Mouse (Mus musculus) forebrain, embryonic 13.5 days (tissue): Measurements from ENCODE around the gene Ankrd13b. TPM values are rescaled to one million over a fixed set of nuclear protein-coding genes. Genes with fewer than 3 reads are reported as not detected.
"Not testable (repeated sequence)": the region's sequence is repeated elsewhere in the genome, so short reads cannot be mapped to it uniquely, and the experiment has no call there.

Source experiments
- ATAC-seq: fragments of 200-750 bp; cut with Nextera tagmentation; 2 replicates; pipeline ENCODE4 v1.8.0; 2017
- H3K27ac ChIP-seq: fragments of 300-500 bp; sonication (generic); 2 replicates; pipeline ENCODE4 v1.5.1; 2015; ENCODE audit warnings: inconsistent platforms, mild to moderate bottlenecking, moderate library complexity
- H3K27me3 ChIP-seq: fragments of 300-500 bp; sonication (generic); 2 replicates; pipeline ENCODE4 v1.6.1; 2015; ENCODE audit warnings: mild to moderate bottlenecking, inconsistent platforms
- H3K36me3 ChIP-seq: fragments of 300-500 bp; sonication (generic); 2 replicates; pipeline ENCODE4 v1.6.1; 2015; ENCODE audit warnings: mild to moderate bottlenecking, inconsistent platforms; ENCODE audit not compliant: poor library complexity, severe bottlenecking
- H3K4me1 ChIP-seq: fragments of 300-500 bp; sonication (generic); 2 replicates; pipeline ENCODE4 v1.6.1; 2015; ENCODE audit warnings: inconsistent platforms
- H3K4me2 ChIP-seq: fragments of 300-500 bp; sonication (generic); 2 replicates; pipeline ENCODE4 v1.6.1; 2015; ENCODE audit warnings: inconsistent platforms, mild to moderate bottlenecking, moderate library complexity
- H3K4me3 ChIP-seq: fragments of 300-500 bp; sonication (generic); 2 replicates; pipeline ENCODE4 v1.5.1; 2015; ENCODE audit warnings: mild to moderate bottlenecking, inconsistent platforms
- H3K9ac ChIP-seq: fragments of 300-500 bp; sonication (generic); 2 replicates; pipeline ENCODE4 v1.6.1; 2015; ENCODE audit warnings: mild to moderate bottlenecking, inconsistent platforms
- H3K9me3 ChIP-seq: fragments of 300-500 bp; sonication (generic); replicated peaks from 2 replicates; pipeline ENCODE4 v1.6.1; 2016; ENCODE audit warnings: inconsistent platforms
- WGBS: fragments of 180-500 bp; shearing (Covaris S2); methylation state at CpG from one replicate; pipeline ENCODE4 v1.1.7; 2015; 5-methylcytosine and 5-hydroxymethylcytosine counted together
- polyA plus RNA-seq: library from polyadenylated mRNA; unstranded; fragments of >200 nt; fragmentation: Nextera tagmentation; extraction: Ambion mirVana; gene quantifications from 2 replicates; pipeline ENCODE4 v1.2.1, GENCODE M21; 2015

The Ankrd13b gene
- polyA plus RNA-seq: 18.0 and 18.7 TPM in 2 replicates

DNA sequence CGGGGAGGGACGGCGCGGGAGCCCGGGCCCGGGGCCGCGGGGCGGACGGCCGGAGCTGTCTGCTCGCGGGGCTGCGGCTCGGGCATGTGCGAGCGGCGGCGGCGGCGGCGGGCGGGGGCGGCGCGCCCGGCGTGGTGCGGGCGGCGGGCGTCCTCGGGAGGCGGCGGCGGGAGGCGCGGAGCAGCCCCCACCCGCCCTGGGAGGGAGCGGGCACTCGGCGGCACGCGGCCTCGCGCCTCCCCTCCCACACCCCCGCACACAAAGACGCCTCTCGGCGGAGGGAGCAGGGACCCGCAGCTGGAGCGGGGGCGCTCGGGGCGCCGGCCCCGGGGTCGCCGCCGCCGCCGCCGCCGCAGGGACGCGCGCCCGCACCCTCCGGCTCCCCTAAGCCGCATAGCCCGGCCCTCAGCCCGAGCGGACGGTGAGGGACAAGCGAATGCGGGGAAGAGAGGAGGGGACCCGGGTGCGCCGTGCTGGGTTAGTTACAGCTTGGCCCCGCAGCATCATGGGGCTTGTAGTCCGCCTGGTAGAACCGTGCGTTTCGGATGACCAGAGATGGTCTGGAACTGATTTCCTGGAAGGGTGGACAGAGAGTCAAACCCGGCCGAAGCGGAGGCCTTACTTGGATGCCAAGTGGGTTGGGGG, at the start of gene Ankrd13b:
TSS of gene Ankrd13b (minus strand) at position 88 of the 645 bp plus-strand sequence.
- Histone ChIP-seq H3K4me1 (peaks cover 82% of the 10 kb centered on the region), H3K27ac (peak within 1 kb of the TSS; percentile 92), H3K36me3 (no peaks in the 10 kb centered on the region), H3K9ac (peak within 1 kb of the TSS; percentile 98), H3K27me3 (no peaks in the 10 kb centered on the region), H3K9me3 (no peaks in the 10 kb centered on the region), H3K4me2 (peak within 1 kb of the TSS; percentile 99), H3K4me3 (peak within 1 kb of the TSS; percentile 96)
- ATAC-seq: peak; percentile 67
- under 1% methylated on average over 41 of the region's 87 CpGs for WGBS

DNA sequence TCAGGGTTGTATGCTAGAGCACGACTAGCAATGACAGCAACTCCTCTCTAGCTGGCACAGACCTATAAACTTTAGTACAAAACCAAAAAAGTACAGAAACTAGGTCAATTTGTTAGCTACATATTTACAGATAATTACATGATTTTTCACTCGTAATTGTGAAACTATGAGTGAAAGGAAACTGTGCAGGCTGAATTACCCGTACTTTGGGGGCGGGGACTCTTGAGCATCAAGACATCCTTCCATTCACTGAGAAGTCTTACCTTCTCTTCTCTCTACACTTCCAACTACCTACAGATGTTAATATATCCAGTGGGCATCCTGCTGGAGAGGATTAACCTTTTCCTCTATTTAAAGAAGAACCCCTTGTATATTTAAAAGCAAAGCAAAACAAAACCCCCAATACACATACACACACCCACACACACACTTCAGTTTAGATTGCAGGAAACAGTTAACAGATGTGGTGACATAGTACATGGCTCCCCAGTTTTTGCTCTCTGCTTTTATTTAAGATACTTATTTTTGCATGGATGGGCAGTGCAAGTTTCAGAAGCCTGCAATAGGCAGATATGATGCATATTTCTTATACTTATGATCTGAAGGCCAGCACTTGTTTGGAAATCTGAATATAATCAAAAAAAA, 42.8 kb upstream of the Ankrd13b start:
- Histone ChIP-seq H3K9ac (no peak overlapping the region), H3K4me1 (no peaks in the 10 kb centered on the region), H3K4me3 (no peak overlapping the region), H3K27me3 (no peaks in the 10 kb centered on the region), H3K27ac (no peak overlapping the region), H3K36me3 (peaks cover 25% of the 10 kb centered on the region), H3K9me3 (no peaks in the 10 kb centered on the region), H3K4me2 (no peak overlapping the region)
- 88% methylated on average over 4 of the region's 4 CpGs for WGBS
- no peak for ATAC-seq

DNA sequence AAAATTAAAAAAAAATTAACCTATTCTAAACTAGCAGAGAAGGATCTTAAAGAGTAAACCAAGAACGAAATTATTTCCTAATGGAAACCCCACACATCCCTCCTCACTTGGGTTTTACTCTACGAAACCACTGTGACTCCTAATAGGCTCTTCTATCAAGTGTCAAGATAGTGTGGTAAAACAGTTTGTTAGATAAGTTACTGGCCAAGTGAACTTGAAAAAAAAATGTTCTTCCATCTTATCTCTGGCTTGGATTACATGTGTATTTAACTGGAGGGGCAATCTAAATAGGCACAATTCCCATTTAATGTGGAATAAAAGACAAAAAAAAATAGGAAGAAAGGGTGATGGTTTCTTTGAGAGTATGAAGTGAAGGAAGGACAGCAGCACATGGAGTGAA, 41.4 kb upstream of the Ankrd13b start:
- Histone ChIP-seq H3K9ac (no peak overlapping the region), H3K9me3 (no peaks in the 10 kb centered on the region), H3K4me1 (no peaks in the 10 kb centered on the region), H3K4me3 (no peak overlapping the region), H3K27me3 (no peaks in the 10 kb centered on the region), H3K27ac (no peak overlapping the region), H3K36me3 (peaks cover 16% of the 10 kb centered on the region), H3K4me2 (no peak overlapping the region)
- ATAC-seq: no peak
- WGBS: 93% methylated on average over 2 of the region's 2 CpGs

DNA sequence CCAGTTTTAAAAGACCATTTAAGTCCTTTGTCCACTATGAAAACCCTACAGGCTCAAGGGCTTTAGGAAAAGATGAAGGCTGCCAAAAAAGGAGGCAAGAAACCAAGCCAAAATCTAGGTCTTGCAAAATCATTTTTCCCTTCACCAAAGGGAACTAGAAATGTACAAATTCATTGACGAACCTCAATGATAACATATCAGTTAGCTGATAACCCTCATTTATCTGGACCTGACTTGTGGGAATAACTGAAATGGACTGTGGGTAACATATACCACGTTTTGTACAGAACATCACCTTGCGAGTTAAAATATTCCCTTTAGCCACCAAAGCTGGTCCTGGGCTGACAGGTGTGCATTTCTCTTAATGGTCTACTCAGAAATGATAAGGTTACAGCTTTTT, 40.2 kb upstream of the Ankrd13b start:
- H3K4me3 ChIP-seq: no peak overlapping the region
- ATAC-seq: no peak
- no peak overlapping the region for H3K4me2 ChIP-seq
- no peaks in the 10 kb centered on the region for H3K9me3 ChIP-seq
- no peaks in the 10 kb centered on the region for H3K4me1 ChIP-seq
- WGBS: 88% methylated on average over 3 of the region's 3 CpGs
- peaks cover 11% of the 10 kb centered on the region for H3K36me3 ChIP-seq
- H3K27ac ChIP-seq: no peak overlapping the region
- H3K9ac ChIP-seq: no peak overlapping the region
- no peaks in the 10 kb centered on the region for H3K27me3 ChIP-seq

DNA sequence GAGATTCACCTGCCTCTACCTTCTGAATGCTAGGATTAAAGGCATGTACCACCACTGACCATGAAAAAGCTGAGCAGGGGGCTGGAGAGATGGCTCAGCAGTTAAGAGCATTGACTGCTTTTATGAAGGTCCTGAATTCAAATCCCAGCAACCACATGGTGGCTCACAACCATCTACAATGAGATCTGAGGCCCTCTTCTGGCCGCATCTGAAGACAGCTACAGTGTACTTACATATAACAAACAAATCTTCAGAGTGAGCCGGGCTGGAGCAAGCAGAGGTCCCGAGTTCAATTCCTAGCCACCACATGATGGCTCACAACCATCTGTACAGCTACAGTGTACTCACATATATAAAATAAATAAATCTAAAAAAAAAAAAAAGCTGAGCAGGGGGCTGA, 38.9 kb upstream of the Ankrd13b start:
- H3K4me1 ChIP-seq, H3K4me3 ChIP-seq: not testable (repeated sequence)
- 90% methylated on average over 3 of the region's 3 CpGs for WGBS

DNA sequence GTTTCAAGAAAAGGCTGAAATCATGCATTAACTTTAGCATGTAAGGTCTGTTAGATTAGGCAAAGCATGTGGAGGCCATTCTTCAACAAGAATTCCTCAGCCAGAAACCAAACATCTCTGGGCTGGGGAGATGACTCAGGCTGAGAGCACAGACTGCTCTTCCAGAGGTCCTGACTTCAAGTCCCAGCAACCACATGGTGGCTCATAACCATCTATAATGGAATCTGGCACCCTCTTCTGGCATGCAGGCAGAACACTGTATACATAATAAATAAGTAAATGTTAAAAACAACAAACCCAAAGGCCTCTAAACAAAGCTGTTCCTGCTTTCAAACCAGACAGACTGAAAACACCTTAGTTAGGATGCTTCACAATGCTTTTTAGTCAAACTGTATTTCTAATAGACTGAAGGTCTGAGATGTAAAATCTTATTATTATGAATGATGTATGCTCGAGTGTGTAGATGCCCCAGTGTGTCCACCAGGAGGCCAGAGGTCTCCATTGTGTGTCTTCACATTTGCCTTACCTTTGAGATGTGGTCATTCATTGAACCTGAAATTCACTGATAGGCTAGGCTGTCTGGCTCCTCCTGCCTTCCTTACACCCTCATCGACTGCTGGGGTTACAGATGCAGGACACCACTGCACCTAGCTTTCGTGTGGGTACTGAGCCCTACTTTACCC, 36.5 kb upstream of the Ankrd13b start:
- Histone ChIP-seq H3K4me3 (no peak overlapping the region), H3K4me2 (no peak overlapping the region), H3K27me3 (no peaks in the 10 kb centered on the region), H3K9ac (no peak overlapping the region), H3K36me3 (peaks cover 8% of the 10 kb centered on the region), H3K4me1 (no peaks in the 10 kb centered on the region), H3K9me3 (no peaks in the 10 kb centered on the region), H3K27ac (no peak overlapping the region)
- ATAC-seq: no peak
- WGBS: 81% methylated on average over 3 of the region's 3 CpGs

More for the DNA sequence above, 38.9 kb upstream of the Ankrd13b start:
- H3K9ac ChIP-seq, ATAC-seq, H3K27ac ChIP-seq, H3K9me3 ChIP-seq, H3K4me2 ChIP-seq, H3K27me3 ChIP-seq, H3K36me3 ChIP-seq: not testable (repeated sequence)

DNA sequence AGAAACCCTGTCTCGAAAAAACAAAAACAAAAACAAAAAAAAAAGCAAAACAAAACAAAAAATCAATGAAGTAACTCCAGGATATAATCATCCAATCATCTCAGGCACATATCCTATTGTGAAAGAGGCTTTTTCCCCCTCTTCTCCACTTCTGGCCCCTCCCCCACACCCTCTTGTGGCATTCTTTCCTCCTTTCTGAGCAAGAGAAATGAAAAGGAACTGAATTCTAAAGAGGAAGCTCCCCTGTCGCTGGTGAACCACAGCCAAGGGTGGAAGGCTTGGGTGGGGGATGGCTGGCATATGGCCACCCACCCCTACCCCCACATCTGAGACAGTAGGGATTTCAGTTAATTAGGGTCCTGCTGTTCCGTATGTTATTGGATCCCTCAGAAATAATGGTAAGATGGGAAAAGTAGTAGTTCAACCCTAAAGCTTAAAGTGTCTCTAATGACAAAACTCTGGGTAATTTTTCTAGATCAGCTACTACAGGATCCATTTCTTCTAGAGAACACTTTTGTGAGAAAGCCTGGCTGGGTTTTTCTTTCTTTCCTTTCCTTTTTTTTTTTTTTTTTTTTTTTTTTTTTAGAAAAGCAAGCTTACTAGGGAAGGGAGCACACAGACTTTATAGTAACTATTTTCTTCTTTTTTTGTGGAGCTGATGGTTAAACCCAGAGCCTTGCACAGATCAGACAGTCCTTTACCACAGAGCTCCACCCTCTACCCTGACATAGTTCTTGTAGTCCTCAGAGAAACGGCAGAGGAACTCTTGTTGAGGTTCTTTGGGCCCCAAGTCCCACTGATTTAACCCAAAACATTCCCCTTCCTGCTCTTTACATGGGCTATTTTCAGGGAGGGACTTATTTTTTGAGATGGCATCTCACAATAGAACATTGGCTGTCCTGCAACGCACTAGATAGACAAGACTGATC, 31.4 kb upstream of the Ankrd13b start:
- Histone ChIP-seq H3K4me2 (no peak overlapping the region), H3K4me1 (peaks cover 21% of the 10 kb centered on the region), H3K27ac (no peak overlapping the region), H3K36me3 (no peaks in the 10 kb centered on the region), H3K9me3 (no peaks in the 10 kb centered on the region), H3K4me3 (no peak overlapping the region), H3K9ac (no peak overlapping the region), H3K27me3 (peaks cover 14% of the 10 kb centered on the region)
- WGBS: 43% methylated on average over 5 of the region's 5 CpGs
- ATAC-seq: no peak

DNA sequence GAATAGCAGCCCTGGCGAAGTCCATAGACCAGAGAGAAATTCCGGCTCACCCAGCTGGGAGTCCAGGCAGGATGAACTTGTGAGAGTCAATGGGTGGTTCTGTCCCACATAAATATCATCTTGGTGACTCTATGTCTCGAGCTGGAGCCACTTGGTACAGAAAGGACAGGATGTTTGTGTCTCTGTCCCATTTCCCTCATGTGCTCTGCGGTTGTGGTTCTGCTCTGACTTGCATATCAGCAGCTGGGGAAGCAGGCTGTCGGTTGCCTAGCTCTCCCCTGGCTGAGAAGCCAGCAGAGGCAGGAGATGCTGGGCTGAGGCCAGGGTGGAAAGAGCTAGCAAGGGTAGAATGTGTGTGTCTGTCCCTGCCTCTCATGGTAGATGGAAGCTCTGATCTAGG, 29.6 kb upstream of the Ankrd13b start, which contains the start of gene Gm10392:
TSS of gene Gm10392 (minus strand) at position 156 of the 400 bp plus-strand sequence.
- H3K36me3 ChIP-seq: no peaks in the 10 kb centered on the region
- peaks cover 28% of the 10 kb centered on the region for H3K27me3 ChIP-seq
- no peak within 1 kb of the TSS for H3K4me3 ChIP-seq
- no peak for ATAC-seq
- no peak within 1 kb of the TSS for H3K4me2 ChIP-seq
- H3K9me3 ChIP-seq: no peaks in the 10 kb centered on the region
- H3K9ac ChIP-seq: no peak within 1 kb of the TSS; the same call in 1 of the 2 replicates
- H3K4me1 ChIP-seq: peaks cover 39% of the 10 kb centered on the region
- H3K27ac ChIP-seq: no peak within 1 kb of the TSS
- 83% methylated on average over 5 of the region's 5 CpGs for WGBS

DNA sequence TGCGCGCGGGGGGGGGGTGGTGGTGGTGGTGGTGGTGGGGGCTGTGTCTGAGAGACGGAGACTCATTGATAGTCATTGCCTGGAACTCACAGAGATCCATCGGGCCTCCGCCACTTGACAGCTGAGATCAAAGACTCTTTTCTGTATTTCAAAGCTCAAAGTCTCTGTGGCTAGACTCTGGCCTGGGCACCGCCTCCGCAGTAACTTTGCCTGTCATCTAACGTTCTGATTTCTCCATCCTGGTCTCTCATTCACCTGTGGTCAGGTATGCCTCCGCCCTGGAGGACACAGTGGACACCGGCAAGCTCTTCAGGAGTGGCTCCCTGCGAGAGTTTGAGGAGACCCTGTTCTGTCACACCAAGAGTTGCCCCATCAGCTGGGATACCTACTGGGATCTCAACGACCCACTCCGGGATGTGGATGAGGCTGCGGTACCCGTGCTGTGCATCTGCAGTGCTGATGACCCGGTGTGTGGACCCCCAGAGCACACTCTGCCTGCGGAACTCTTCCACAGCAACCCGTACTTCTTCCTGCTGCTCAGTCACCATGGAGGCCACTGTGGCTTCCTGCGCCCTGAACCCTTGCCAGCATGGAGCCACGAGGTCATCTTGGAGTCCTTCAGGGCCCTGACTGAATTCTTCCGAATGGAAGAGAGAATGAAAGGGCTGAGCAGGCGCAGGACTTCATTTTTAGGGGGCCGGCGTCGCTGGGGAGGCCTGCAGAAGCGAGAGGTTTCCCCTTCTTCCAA, 28.7 kb upstream of the Ankrd13b start:
- H3K9ac ChIP-seq: no peak overlapping the region
- WGBS: 80% methylated on average over 27 of the region's 27 CpGs
- no peaks in the 10 kb centered on the region for H3K36me3 ChIP-seq
- H3K4me2 ChIP-seq: no peak overlapping the region
- H3K27ac ChIP-seq: no peak overlapping the region
- H3K4me3 ChIP-seq: no peak overlapping the region
- peaks cover 29% of the 10 kb centered on the region for H3K27me3 ChIP-seq
- H3K4me1 ChIP-seq: peaks cover 46% of the 10 kb centered on the region
- H3K9me3 ChIP-seq: no peaks in the 10 kb centered on the region
- no peak for ATAC-seq

DNA sequence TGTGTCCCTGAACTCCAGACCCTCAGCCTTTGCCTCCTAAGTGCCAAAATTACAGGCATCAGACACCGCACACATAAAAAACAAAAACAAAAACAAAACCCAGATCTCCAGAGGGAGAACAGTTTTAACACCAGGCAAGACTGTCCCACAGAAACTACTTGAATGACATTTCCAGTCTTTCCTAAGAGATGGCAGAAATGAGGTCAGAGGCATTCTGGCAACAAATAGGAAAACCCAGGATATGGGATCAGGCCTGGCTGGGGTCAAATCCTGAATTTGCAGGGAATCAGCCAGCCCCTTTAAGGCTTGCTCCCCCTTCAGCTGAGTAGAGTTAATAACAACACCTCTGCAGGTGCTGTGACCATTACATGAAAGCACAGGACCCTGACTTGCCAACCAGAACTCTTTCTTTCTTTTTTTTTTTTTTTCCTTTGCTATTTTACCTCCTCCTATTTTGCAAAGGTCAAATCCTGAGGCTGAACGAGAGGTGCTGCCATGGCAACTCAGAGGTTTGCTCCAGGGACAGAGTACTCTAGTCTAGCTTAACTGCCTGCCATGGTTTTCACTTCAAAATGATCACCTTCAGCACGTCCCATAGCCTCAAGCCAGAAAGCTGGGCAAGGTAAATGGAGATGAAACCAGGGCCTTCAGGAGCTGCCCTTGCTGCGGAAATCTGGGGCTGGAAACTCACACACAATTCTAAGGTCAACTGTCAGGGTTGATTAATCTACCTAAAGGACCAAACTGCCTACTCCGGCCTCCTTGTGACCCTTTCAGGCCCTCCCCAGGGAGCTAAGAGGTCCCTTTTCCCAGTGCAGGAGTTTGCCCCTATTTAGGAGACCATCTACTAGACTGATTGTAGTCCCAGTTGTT, 27.3 kb upstream of the Ankrd13b start:
- Histone ChIP-seq H3K9ac (no peak overlapping the region), H3K9me3 (no peaks in the 10 kb centered on the region), H3K4me3 (no peak overlapping the region), H3K4me1 (peaks cover 55% of the 10 kb centered on the region), H3K27ac (no peak overlapping the region), H3K4me2 (no peak overlapping the region), H3K36me3 (no peaks in the 10 kb centered on the region), H3K27me3 (peaks cover 29% of the 10 kb centered on the region)
- WGBS: 71% methylated on average over 5 of the region's 5 CpGs
- ATAC-seq: no peak
